Mouse (Mus musculus): ENCODE measurements around the gene Krt25.

Gene Krt25

GRCm38 (mm10) chr11:99322851-99323250, at the start of gene Krt25:
Gene Krt25 (minus strand): TSS chr11:99322951.
- CTCF ChIA-PET: interaction anchor here in 1 of 4 experiments (1.3 kb wide), 1 partner anchor 12 kb away, joined by 3 read pairs; no protein-coding TSS in a partner anchor

GRCm38 (mm10) chr11:99369853-99370451, 47.2 kb upstream of the Krt25 start:
- CTCF ChIA-PET: interaction anchor here (0.5 to 1.7 kb wide), 19 partner anchors 10 to 920 kb away, joined by 3 to 9 read pairs (median 3); partner anchors contain the start of genes Krt17 (in 1 of the 4) and Krt24 (in 1 of the 4)

More at GRCm38 (mm10) chr11:99322851-99323250, at the start of gene Krt25:
- POLR2A ChIA-PET: no interaction called here

GRCm38 (mm10) chr11:99369229-99369628, 46.5 kb upstream of the Krt25 start:
- CTCF ChIA-PET: interaction anchor here (0.5 to 1.7 kb wide), 22 partner anchors 11 to 921 kb away, joined by 3 to 9 read pairs (median 3); partner anchors contain the start of genes Krt17 (in 1 of the 4) and Krt24 (in 1 of the 4)
- POLR2A ChIA-PET: interaction anchor here in 1 of 4 experiments (0.6 to 0.7 kb wide), 2 partner anchors 17 to 999 kb away, joined by 3 read pairs; no protein-coding TSS in a partner anchor

More at GRCm38 (mm10) chr11:99369853-99370451, 47.2 kb upstream of the Krt25 start:
- POLR2A ChIA-PET: interaction anchor here in 1 of 4 experiments (0.6 to 0.7 kb wide), 2 partner anchors 16 to 998 kb away, joined by 3 read pairs; no protein-coding TSS in a partner anchor

- ChIA-PET POLR2A (no interaction called here), CTCF (interaction anchor here in 1 of 4 experiments (0.5 to 0.7 kb wide), 3 partner anchors 20 to 769 kb away, joined by 3 to 5 read pairs (median 3); partner anchors contain the start of gene Krt15)
These were observed 44.0 kb upstream of the Krt25 start for GRCm38 (mm10) chr11:99366791-99367190.

GRCm38 (mm10) chr11:99364412-99364811, 41.7 kb upstream of the Krt25 start:
- ChIA-PET POLR2A (interaction anchor here in 1 of 4 experiments (1.1 kb wide), 1 partner anchor 11 kb away, joined by 3 read pairs; no protein-coding TSS in a partner anchor), CTCF (interaction anchor here in 3 of 4 experiments (0.5 to 1.6 kb wide), 22 partner anchors 11 to 658 kb away, joined by 3 to 10 read pairs (median 4); partner anchors contain the start of genes Krt28 (in 2 of the 3) and Krt10 (in 1 of the 3))

- CTCF ChIA-PET: interaction anchor here in 1 of 4 experiments (0.5 kb wide), 1 partner anchor 37 kb away, joined by 4 read pairs; no protein-coding TSS in a partner anchor
- POLR2A ChIA-PET: no interaction called here
These were observed 38.7 kb upstream of the Krt25 start for GRCm38 (mm10) chr11:99361423-99361822.

GRCm38 (mm10) chr11:99351004-99351403, 28.3 kb upstream of the Krt25 start, which contains the start of gene Krt27:
Gene Krt27 (minus strand): TSS chr11:99351104.
- CTCF ChIA-PET: no interaction called here
- POLR2A ChIA-PET: interaction anchor here in 1 of 4 experiments (0.6 to 0.9 kb wide), 2 partner anchors 9 to 144 kb away, joined by 3 read pairs; no protein-coding TSS in a partner anchor

GRCm38 (mm10) chr11:99339299-99339847, 16.6 kb upstream of the Krt25 start:
- CTCF ChIA-PET: no interaction called here

GRCm38 (mm10) chr11:99337866-99338265, 15.1 kb upstream of the Krt25 start, which contains the start of gene Krt26:
Gene Krt26 (minus strand): TSS chr11:99337966.
- CTCF ChIA-PET: interaction anchor here in 3 of 4 experiments (0.6 to 0.7 kb wide), 3 partner anchors 27 to 944 kb away, joined by 4 to 6 read pairs (median 6); no protein-coding TSS in a partner anchor

More at GRCm38 (mm10) chr11:99339299-99339847, 16.6 kb upstream of the Krt25 start:
- POLR2A ChIA-PET: no interaction called here

GRCm38 (mm10) chr11:99333426-99333825, 10.7 kb upstream of the Krt25 start:
- ChIA-PET CTCF (no interaction called here), POLR2A (no interaction called here)

More at GRCm38 (mm10) chr11:99337866-99338265, 15.1 kb upstream of the Krt25 start, which contains the start of gene Krt26:
- POLR2A ChIA-PET: interaction anchor here in 2 of 4 experiments (0.6 to 1.2 kb wide), 3 partner anchors 19 to 82 kb away, joined by 3 to 6 read pairs (median 4); no protein-coding TSS in a partner anchor

- ChIA-PET CTCF (no interaction called here), POLR2A (no interaction called here)
These were observed 6.9 kb upstream of the Krt25 start for GRCm38 (mm10) chr11:99329655-99330054.

- ChIA-PET POLR2A (no interaction called here), CTCF (no interaction called here)
These were observed 1.7 kb downstream of the Krt25 start for GRCm38 (mm10) chr11:99321094-99321493.

- ChIA-PET POLR2A (no interaction called here), CTCF (interaction anchor here in 2 of 4 experiments (0.8 to 1.9 kb wide), 3 partner anchors 11 to 51 kb away, joined by 3 to 7 read pairs (median 4); no protein-coding TSS in a partner anchor)
These were observed 3.6 kb downstream of the Krt25 start for GRCm38 (mm10) chr11:99319127-99319526.

- CTCF ChIA-PET: no interaction called here
- POLR2A ChIA-PET: no interaction called here
These were observed 6.2 kb downstream of the Krt25 start for GRCm38 (mm10) chr11:99316543-99316942.

- CTCF ChIA-PET: no interaction called here
- POLR2A ChIA-PET: interaction anchor here in 1 of 4 experiments (0.5 kb wide), 1 partner anchor 69 kb away, joined by 3 read pairs; no protein-coding TSS in a partner anchor
These were observed 8.2 kb downstream of the Krt25 start for GRCm38 (mm10) chr11:99314594-99314993.

GRCm38 (mm10) chr11:99310882-99311281, 11.9 kb downstream of the Krt25 start:
- CTCF ChIA-PET: interaction anchor here (0.5 to 1.9 kb wide), 48 partner anchors 12 to 1343 kb away, joined by 3 to 9 read pairs (median 3); partner anchors contain the start of genes Krt24 (in 1 of the 4), Krt25 (in 1 of the 4) and Top2a (in 1 of the 4)
- POLR2A ChIA-PET: interaction anchor here in 1 of 4 experiments (0.6 to 0.7 kb wide), 3 partner anchors 18 to 951 kb away, joined by 3 to 8 read pairs (median 3); no protein-coding TSS in a partner anchor

- CTCF ChIA-PET: interaction anchor here (0.5 to 1.8 kb wide), 22 partner anchors 10 to 141 kb away, joined by 3 to 10 read pairs (median 4); no protein-coding TSS in a partner anchor
- POLR2A ChIA-PET: interaction anchor here in 2 of 4 experiments (0.7 kb wide), 2 partner anchors 66 to 351 kb away, joined by 3 read pairs; partner anchors contain the start of gene Gm11563 (in 1 of the 2)
These were observed 15.2 kb downstream of the Krt25 start for GRCm38 (mm10) chr11:99307579-99307978.

- POLR2A ChIA-PET: no interaction called here
These were observed 27.7 kb downstream of the Krt25 start for GRCm38 (mm10) chr11:99295039-99295438.

GRCm38 (mm10) chr11:99292846-99293245, 29.9 kb downstream of the Krt25 start:
- POLR2A ChIA-PET: interaction anchor here in 1 of 4 experiments (0.6 kb wide), 1 partner anchor 18 kb away, joined by 8 read pairs; no protein-coding TSS in a partner anchor
- CTCF ChIA-PET: interaction anchor here (0.6 to 2.5 kb wide), 17 partner anchors 12 to 855 kb away, joined by 3 to 9 read pairs (median 4); partner anchors contain the start of gene Ccr7 (in 1 of the 4)

More at GRCm38 (mm10) chr11:99295039-99295438, 27.7 kb downstream of the Krt25 start:
- CTCF ChIA-PET: interaction anchor here in 3 of 4 experiments (0.6 to 1.1 kb wide), 5 partner anchors 16 to 379 kb away, joined by 3 to 4 read pairs (median 3); no protein-coding TSS in a partner anchor

Data from embryonic stem cell, embryonic (primary cell).